Mouse (Mus musculus): ENCODE data around the gene Erc2.
A peak's percentile ranks its signal among the peaks of the same experiment; 100 is the strongest.

Erc2 gene

DNA sequence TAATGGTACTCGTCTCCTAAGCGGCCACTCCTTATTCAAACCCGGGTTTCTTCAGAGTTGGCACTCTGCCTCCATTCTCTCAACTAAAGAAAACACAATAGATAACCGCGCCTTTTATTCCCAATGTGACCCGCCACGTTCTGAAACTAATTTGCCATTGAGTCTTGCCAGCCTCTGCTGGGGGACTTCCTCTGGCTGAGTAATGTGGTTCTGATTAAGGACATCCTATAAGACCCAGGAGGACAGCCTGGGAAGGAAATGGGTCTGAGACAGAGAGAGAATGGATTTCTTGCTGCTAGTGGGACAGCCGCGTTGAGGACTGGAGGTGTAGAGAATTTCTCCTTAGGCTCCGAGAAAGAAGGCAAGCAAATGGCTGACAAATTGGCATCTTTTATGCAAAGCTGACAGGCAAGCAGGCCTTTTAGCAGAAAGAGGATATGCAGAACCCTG, 753.4 kb downstream of the Erc2 start:
- peak; percentile 66 for DNase-seq (ENCODE audit: low read depth, low spot score)

DNA sequence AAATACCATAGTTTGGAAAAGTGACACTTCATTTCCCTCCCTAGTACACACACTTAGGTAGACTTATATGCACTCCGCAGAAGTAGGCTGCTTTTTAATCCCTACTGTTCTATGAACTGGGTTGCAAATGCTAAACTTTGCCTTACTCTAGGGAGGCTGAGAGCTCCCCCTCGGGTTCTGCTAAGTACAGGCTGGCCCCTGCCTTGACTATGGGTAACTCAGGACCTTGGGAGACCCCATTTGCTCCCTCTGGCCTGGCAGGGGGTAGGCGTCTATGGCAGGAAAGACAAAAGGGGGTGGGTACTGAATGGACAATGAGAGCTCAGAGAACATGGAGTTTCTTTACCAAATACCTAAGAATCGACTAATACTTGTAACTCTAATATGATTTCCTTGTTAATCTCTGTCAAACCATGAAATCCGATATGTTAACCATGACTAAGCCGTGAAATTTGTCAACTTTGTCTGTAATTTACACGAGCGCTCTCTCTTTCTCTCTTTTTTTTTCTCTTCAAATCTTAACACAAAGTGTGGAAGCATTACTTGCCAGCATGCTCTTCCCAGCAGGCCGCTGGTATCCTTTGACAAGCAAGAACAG, 754.1 kb downstream of the Erc2 start:
- peak; percentile 8 for DNase-seq (ENCODE audit: low read depth, low spot score)

DNA sequence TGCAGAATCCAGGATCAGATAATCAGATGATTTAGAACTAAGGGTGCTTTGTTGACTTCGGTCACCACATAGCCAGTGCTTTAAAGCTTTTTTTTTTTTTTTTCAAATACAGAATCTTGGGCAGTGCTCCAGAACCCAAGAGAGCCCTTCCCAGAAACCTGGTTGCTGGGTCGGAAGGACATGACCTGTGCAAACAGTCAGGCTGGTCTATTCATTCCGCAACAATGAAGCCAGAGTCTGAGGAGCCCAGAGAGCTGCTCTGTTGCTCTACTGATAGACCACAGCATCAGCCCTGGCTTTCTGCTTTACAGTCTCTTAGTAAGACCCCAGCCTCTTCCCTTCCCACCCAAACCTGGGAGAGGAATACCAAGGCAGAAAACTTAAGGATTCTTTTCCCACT, 755.3 kb downstream of the Erc2 start:
- DNase-seq (ENCODE audit: low read depth, low spot score), result no peak

GRCm38 (mm10) chr14:28380129-28380528, 757.9 kb downstream of the Erc2 start:
- peak; percentile 24 for DNase-seq (ENCODE audit: low read depth, low spot score)

- no peak for DNase-seq (ENCODE audit: low read depth, low spot score)
Measured at GRCm38 (mm10) chr14:28381801-28382550, 759.7 kb downstream of the Erc2 start.

- no peak for DNase-seq (ENCODE audit: low read depth, low spot score)
Measured at GRCm38 (mm10) chr14:28386815-28387607, 764.8 kb downstream of the Erc2 start.

- no peak for DNase-seq (ENCODE audit: low read depth, low spot score)
Measured at GRCm38 (mm10) chr14:28398915-28399314, 776.7 kb downstream of the Erc2 start.

DNA sequence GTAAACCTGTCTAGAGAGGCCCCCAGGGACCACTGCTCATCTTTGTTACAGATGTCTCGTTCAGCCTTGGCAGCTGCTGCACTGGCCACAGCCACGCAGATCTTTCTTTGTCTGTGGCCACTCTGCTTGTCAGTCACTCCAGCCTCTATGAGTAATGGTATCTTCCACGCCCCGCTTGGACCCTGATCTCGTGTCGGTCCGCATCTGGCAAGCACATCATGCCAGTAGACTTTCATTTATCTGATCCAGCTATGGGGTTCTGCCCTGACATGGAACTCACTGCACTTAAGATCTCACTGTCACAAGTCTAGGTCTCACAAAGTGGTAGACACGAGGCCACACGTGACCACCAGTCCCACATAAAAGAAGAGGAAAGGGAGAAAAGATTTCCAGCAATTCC, 777.7 kb downstream of the Erc2 start:
- no peak for DNase-seq (ENCODE audit: low read depth, low spot score)

GRCm38 (mm10) chr14:28405277-28405840, 783.1 kb downstream of the Erc2 start:
- DNase-seq (ENCODE audit: low read depth, low spot score), result no peak

- DNase-seq (ENCODE audit: low read depth, low spot score), result no peak
Measured at GRCm38 (mm10) chr14:28409390-28409789, 787.2 kb downstream of the Erc2 start.

DNA sequence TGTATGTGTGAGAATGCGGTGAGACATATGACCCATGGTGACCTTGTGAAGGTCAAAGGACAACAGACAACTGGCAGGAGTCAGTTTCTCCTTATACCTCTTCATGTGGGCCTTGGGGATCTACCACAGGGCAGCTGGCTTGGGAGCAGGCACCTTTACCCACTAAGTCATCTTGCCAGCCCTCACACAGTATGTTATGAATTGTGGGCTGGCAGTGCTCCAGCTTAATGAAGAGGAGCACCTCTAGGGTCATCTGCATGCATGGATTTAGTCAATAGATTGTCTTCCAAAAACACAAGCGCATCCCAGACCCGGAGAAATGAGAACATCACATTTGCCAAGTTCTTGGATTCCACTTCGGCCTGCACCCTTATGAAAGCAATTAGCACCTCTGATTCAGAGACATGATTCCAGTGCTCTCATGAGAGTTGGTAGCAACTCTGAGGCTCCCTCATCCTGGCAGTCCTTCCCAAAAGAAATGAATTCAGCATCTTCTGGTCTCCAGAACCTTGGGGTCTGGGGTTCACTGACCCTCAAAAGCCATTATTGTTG, 787.6 kb downstream of the Erc2 start:
- DNase-seq (ENCODE audit: low read depth, low spot score), result no peak

DNA sequence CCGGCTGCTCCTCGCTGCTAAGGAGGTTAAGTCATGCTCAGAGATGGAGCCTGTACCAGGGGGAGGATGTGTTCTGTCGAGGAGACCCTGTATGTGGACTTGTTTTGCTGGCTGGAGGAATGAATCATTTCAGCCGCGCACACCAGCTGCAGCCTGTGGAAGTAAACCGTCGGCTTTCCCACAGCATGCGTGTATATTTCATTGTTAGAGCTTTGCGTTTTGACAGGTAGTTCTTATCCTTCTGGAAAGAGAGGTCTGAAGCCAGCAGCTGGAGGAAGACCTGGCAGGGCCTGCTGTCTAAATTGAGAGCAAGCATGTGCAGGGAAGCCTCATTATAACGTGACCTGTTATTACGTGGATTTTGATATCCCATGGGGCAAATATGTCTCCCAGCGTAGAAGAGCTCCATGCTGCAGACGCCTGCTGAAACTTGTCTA, 788.6 kb downstream of the Erc2 start:
- no peak for DNase-seq (ENCODE audit: low read depth, low spot score)

- no peak for DNase-seq (ENCODE audit: low read depth, low spot score)
Measured at GRCm38 (mm10) chr14:28412252-28412995, 790.2 kb downstream of the Erc2 start.

DNA sequence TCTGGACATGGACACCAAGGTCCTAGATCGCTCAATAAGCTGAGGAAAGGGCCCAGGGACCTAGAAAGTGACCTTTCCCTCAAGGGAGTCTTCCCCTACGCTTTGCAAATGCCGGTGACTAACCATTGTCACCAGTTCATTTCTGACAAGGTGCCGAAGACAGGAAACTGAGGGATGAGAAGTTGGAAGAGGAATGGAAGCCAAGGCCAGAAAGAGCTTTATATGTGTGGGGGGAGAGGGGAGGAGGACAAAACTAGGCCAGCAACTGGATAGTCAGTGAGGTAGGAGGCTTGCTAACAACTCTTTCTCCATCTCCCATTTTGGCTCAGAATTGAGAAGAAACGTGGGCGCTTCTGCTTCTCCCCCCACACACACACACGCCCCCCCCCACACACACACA, 791.3 kb downstream of the Erc2 start:
- no peak for DNase-seq (ENCODE audit: low read depth, low spot score)

DNA sequence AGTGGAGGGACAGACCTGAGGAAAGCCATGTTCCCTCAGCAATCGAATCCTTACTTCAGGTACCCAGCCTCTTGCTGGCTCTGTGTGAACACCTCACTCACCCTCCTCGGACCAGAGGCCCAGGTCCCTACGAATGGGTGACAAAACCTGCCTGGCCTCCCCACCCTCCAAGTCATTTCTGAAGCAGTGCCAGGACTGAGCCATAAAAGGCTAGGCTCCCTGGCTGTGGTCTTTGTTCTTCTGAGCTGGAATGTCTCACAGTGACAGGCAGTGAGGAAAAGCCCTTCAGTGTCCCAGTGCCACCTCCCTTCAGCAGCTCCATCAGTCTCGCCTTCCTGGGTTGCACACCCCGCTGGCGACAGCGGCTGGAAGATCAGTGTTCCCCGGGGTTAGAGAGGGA, 794.8 kb downstream of the Erc2 start:
- peak; percentile 17 for DNase-seq (ENCODE audit: low read depth, low spot score)

DNA sequence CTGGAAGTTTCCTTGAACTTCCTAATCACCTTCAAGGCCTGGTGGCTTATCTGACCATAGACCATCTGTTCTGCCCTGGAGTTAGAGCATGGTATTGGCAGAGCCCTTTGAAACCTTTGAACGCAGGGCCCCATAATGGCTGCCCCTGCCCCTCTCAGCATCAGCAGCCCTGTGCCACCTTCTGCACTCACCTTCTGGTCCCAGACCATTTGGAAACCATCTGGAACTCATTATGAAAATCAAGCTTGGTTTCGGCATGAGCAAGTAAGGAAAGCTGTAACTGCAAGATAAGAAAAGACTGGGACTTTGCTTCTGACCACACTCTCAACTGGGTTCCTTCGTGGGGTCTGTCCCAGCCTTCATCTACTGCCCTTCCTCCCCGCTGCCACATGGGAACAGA, 796.3 kb downstream of the Erc2 start:
- DNase-seq (ENCODE audit: low read depth, low spot score), result no peak

DNA sequence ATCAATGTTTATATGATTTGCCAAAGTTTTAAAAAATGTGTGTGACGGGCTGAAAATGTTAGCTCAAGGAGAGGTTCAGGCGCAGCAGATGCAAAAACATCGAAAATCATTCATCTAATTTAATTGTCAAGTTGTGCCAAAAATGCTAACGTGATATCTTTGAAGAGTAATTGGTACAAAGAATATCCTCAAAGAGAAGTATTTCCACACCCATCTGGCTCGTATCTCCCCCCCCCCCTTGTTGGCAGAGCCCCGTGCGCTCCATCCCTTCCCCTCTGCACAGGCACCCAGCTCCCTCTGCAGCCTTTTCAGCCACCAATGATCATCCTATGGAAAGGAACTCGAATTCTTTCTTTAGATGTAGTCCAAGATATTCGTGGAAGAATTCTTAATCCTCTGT, 797.0 kb downstream of the Erc2 start:
- DNase-seq (ENCODE audit: low read depth, low spot score), result no peak

DNA sequence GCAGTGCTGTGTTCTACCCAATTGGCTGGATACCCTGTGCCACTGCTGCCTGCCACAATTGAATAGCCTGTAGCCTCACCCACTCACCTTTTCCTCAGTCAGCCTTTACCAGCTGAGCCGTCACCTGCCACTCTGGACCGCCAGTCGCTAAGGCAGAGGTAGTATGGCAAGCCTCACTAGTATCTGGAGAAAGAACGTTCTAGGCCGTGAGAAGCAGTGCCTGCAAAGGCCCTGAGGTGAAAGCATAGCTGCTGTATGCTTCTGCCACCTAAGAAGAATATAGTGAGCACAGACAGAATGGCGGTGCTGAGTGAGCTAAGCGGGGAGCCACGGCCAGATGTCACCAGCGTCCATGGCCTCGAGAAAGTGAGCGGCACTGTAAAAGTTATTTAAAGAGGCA, 798.4 kb downstream of the Erc2 start:
- no peak for DNase-seq (ENCODE audit: low read depth, low spot score)

DNA sequence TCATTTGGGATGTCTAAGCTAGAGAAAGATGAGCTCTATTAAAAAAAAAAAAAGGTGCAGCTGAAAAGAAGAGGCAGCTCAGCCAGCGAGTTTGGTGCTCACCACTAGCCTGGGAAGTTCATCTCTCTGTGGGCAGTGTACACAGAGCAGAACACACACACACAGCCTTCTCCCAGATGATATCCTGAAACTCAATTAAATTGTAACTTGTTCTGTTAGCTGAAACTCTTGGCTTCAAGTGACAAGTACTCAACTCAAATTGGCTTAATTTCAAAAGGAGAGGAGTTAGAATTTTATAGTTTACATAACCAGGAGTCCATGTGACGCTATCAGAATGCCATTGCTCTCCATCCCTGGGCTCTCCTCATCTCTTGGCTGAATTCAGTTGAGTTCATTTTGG, 804.4 kb downstream of the Erc2 start:
- no peak for DNase-seq (ENCODE audit: low read depth, low spot score)

DNA sequence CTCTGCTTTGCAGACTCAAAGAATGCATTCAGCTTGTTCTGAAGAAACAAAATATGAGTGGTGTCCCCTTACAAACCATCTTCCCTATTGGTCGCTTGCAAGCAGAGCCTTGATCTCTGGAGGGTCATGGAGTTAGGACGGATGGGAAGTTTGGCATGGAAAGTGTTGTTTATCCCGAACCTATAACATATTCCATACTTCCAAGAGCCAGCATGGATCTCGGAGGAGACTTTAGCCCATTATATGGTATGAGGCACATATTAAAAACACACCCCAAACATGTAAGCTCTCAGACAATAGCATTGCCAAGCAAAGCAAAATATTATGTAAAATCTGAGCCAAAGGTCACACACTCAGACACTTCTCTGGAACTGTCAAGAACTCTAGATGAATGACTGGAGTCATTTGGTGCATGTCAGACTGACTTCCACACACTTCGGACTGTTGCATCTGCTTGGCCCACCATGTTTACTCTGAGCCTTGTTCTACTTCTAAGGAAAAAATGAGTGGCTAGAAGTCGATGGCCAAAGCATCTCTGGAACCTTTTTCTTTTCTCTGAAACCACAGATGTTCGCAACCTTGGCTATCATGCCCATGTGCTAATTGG, 809.6 kb downstream of the Erc2 start:
- no peak for DNase-seq (ENCODE audit: low read depth, low spot score)

GRCm38 (mm10) chr14:28434996-28435395, 812.8 kb downstream of the Erc2 start:
- DNase-seq (ENCODE audit: low read depth, low spot score), result no peak

Measured in ZHBTc4 (cell line).